Mouse (Mus musculus) stomach, adult 2 months (tissue): ENCODE results near the gene Fgf15. TPM values are rescaled to one million over a fixed set of nuclear protein-coding genes. Genes with fewer than 3 reads are reported as not detected.

Experiments
- polyA plus RNA-seq: library from polyadenylated mRNA; depleted of rRNA; stranded (reverse); fragments of >200 nt; gene quantifications from 2 replicates; pipeline ENCODE4 v1.2.3, GENCODE M21; 2012; rRNA removed

Gene Fgf15
- not detected in 2 replicates for polyA plus RNA-seq

DNA sequence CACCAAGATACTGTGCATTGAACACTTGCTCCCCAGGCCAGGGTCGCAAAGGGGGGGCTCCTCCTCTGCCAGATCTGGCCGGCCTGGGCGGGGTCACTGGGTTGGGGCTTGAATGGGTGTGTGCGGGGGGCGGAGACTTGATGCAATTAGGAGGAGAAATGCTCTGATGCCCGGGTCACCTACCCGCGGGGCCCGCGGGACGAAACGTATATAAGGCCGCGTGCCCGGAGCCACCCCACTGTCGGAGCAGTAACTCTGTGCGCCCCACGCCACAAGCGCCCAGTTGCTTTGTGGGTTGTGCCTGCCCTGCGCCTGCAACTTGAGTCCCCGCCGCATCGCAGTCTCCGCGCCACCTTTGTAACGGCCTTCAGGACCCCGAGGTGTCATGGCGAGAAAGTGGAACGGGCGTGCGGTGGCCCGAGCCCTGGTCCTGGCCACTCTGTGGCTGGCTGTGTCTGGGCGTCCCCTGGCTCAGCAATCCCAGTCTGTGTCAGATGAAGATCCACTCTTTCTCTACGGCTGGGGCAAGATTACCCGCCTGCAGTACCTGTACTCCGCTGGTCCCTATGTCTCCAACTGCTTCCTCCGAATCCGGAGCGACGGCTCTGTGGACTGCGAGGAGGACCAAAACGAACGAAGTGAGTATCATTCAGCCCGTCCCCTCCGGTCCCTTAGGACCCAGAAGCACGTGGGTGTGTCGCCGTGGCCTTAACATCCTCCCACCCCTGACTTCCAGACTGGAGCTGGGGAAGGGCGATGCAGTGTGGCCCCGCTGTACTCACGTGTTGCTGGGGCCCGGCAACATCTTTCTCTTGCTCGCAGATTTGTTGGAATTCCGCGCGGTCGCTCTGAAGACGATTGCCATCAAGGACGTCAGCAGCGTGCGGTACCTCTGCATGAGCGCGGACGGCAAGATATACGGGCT is at the start of gene Fgf15:
Fgf15 (plus strand) TSS at position 238 of the 925 bp plus-strand sequence.

DNA sequence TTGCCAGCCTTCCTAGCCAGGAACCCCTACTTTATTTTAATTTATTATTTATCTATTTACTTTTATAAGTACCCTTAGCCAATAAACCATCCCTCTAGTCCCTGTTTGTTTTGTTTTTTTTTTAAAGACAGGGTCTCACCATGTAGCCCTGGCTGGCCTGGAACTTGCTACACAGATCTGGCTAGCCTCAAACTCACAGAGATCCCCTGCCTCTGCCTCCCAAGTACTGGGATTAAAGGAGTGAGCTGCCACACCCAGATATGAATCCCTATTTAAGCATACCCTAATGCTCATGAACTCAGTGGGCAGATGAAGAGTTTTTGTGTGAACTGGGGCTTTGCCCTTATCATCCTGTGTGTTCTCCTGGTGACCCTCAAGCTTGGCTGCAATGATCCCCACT is 49.3 kb upstream of the Fgf15 start, which contains the start of gene Fgf4:
Fgf4 (plus strand) TSS at position 301 of the 400 bp plus-strand sequence.

DNA sequence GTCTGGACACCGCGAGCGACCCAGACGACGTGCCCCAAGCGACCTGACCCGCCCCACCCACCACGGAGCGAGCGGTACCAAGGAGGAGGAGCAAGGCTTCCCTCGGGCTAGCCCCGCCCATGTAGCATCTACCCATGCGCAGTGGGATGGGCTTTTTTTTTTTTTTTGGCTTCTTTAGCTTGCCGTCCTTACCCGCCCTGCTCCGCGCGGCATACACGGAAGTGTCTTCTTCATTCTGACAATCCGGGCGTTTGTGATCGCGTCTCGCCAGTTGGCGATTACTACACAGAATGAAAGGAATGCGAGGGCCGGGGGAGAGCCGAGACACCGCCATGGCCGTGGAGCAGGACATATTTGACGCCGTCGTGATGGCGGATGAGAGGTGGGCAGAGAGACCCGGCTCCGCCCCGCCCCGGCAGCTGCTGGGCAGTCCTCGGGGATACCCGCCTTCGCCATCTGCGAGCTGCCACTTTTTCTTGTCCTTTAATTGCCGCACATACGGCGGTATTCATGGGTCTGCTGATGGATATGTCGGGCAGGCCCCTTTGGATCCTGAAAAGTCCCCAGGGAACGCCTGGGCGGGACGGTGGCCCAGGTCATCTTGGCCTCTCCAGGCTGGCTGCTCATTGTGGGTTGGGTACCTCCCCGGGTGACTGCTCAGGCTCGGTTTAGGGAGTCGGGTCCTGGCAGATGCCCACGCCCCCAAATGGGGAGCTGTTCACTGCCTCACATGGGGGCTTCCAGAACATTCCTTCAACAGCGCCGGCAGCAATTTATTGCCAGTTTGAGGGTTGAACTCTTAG is 18.8 kb downstream of the Fgf15 start, which contains the start of gene LTO1:
LTO1 (plus strand) TSS at position 153 of the 803 bp plus-strand sequence.

GRCm38 (mm10) chr7:144939344-144940002 is 43.1 kb downstream of the Fgf15 start, which contains the start of gene Ccnd1:
Gene Ccnd1 (minus strand): TSS chr7:144939925.

Other genes with a start within 250 kb of the Fgf15 start
- 21.2 and 28.6 TPM in 2 replicates for gene Ano1, start 144.6 kb upstream of the Fgf15 start, polyA plus RNA-seq
- gene Fgf3, start 58.4 kb upstream of the Fgf15 start, polyA plus RNA-seq, result not detected in 2 replicates
- gene Fgf4, start 49.2 kb upstream of the Fgf15 start, polyA plus RNA-seq, result 0.02 TPM in 1 of 2 replicates, not detected in the other
- gene LTO1, start 18.6 kb downstream of the Fgf15 start, polyA plus RNA-seq, result 6.3 and 7.0 TPM in 2 replicates
- 26.9 and 28.3 TPM in 2 replicates for gene Ccnd1, start 43.4 kb downstream of the Fgf15 start, polyA plus RNA-seq